Mouse (Mus musculus) thymus, postnatal 36 days (tissue): ENCODE results near the gene Slf2.
A peak's percentile ranks its signal among the peaks of the same experiment; 100 is the strongest.

Experiments used
- DNase-seq, 2 experiments: peaks; one replicate each; pipeline ENCODE4 v3.0.0; 2022; ENCODE audit warnings: mixed read lengths in 2 of 2

Gene Slf2

DNA sequence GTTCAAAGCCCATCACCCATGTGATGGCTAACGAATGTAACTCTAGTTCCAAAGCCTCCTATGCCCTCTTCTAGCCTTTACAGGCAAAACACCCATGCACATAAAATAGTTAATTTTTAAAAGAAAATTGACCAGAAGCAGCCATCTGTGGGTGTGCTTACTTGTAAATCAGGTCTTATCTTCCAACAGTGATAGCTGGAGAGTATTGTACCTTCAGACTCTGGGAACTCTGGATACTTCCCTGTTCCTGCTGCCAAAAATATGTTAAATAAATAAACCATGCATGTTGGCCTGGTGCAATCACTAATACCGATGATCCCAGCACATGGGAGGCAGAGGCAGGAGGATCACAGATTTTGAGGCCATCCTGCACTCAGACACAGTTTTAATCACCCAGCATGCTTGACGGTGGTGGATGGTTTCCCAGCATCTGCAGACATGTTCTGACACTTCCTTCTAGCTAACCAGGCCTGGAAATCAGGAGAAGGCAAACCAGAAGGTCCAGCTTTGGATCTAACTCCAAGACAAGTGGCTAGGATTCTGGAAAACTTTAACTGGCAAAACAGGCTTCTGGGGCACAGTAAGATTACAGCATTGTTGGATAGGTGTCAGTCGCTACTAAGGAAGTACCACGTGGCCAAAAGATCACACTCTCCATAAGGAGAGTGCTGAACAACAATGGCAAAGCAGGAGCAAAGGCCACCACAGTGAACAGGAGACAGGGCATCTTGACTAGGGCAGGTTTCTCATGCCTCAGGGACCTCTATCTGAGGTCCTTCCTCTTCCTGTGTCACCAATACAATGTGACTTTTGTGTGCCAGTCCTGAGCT, 54.4 kb downstream of the Slf2 start:
- DNase-seq: no peak

- DNase-seq: no peak
Measured at GRCm38 (mm10) chr19:44987004-44987403, 56.1 kb downstream of the Slf2 start.

GRCm38 (mm10) chr19:44987851-44988250, 56.9 kb downstream of the Slf2 start:
- DNase-seq: no peak

DNA sequence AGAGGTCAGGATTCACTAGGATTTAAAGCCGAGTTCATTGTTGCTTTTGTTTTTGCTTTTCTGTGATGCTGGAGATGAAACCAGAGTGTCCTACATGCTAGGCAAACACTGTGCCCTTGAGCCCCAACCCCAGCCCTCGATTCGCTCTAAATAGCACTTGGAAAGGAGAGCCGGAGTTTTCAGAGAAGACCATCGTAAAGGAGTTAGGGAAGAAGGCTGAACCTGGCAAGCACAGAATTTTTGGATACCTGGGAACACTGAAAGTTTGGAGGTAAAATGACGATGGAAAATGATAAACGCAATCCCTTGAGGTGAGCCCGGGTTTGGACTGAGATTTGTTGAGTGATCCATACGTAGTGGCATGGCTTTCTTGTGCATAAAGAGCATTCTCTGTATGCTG, 57.4 kb downstream of the Slf2 start:
- no peak for DNase-seq

GRCm38 (mm10) chr19:44988831-44989566, 58.0 kb downstream of the Slf2 start, which contains the start of gene Sema4g:
Sema4g (plus strand) TSS chr19:44989101.
- peak; percentile 52 to 58 for DNase-seq

DNA sequence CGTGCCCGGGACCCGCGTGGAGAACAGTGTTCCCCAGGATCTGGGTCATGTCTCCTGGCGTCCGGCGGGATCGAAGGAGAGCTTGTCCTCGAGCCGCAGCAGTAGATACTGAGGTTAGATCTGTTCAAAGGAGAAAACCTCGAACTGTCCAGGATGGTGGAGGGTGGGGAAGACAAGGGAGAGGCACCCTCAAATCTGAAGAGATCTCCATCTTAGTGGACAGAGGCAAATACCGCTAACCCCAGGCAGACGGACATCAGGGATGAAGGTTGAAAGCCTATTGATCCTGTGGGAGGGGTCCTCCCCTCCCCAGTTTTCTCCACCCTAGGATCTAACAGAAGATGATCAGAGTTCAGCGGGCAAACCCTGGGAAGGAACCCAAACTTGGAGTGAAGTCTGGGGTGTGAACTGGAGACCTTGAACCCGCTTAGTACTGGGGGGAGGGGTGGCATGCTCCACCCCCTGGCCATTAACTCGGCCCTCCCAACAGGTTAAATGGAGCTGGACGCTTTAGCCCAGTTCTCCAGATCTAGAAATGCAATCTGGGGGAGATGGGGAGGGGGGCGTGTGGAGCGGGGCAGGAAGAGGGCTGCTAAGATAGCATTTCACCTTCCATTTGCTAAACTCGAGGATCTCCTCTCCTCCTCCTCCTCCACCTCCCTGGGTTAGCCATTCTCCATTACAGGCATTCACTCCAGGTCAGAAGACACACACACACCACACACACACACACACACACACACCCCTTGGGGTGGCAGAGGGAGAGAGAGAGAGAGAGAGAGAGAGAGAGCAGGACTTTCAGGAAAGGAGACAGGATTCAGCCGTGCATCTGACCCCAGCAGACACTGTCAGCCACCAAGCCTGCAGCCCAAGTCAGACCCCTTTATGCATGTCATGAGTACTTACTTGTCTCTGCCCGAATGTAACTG, 58.9 kb downstream of the Slf2 start:
- DNase-seq: no peak

DNA sequence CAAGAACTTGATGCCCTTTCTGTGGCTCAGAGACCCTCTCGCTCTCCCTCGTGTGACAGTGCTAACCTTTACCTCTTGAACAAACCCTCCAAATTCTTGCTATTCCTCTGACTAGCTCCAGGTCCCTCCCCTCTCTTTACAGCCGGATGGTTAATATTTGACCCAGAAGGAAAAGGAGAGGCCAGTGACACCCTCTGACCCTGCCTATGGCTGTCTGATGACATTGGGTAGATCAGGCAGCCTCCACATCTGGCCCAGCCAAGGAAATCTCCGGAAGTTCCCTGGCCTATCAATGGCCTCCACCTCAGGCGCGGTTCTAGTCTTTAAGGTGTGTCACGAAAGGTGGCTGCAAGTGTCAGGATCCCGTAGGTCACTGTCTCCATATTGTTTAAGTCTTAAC, 60.1 kb downstream of the Slf2 start:
- DNase-seq: no peak

DNA sequence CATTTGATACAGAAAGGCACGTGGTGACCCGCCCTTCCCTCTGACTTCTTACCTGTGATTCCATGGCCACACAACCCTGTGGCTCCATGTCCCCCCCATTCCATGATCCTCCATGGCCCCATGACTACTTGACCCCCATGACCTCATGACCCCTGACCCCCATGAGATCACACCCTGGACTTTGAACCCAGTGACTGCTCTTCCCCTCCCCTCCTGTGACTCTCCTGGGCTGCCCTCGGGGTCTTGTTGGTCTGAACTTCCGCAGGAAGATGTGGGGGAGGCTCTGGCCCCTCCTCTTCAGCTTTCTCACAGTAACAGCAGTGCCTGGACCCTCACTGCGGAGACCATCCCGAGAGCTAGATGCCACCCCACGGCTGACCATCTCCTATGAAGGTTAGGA, 61.3 kb downstream of the Slf2 start:
- DNase-seq: peak; percentile 27 to 39

DNA sequence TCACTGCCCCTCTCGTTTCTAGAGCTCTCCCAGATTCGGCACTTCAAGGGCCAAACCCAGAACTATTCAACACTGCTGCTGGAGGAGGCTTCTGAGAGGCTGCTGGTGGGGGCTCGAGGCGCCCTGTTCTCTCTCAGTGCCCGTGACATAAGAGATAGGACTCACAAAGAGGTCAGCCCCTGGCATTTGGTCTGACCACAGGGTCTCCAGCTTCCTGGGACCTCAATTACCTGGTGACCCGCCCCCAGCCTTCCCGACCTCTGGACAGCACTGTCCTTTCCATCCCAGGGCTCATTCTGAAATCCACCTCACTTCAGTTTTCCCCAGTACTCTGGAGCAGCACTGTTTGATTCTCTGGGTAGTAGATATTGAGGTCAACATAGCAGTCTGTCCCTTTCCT, 61.8 kb downstream of the Slf2 start:
- no peak for DNase-seq

DNA sequence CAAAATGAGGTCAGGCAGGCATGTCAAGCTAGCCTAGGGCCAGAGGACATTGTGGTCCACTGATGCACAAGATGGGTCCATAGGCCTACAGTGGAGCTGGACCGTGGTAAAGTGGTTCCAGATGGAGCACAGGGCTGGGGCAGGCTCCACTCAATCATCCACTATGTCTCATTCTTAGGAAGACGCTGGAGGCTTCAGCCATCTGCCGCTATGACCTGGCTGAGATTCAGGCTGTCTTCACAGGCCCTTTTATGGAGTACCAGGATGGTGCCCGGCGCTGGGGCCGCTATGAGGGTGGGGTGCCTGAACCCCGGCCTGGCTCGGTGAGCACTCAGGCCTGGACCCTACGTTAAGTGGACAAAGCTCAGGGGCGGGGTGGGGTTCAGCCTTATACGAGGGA, 66.8 kb downstream of the Slf2 start:
- no peak for DNase-seq

- DNase-seq: no peak
Measured at GRCm38 (mm10) chr19:44999647-45000046, 68.7 kb downstream of the Slf2 start.

- no peak for DNase-seq
Measured at GRCm38 (mm10) chr19:45002301-45002700, 71.3 kb downstream of the Slf2 start.

DNA sequence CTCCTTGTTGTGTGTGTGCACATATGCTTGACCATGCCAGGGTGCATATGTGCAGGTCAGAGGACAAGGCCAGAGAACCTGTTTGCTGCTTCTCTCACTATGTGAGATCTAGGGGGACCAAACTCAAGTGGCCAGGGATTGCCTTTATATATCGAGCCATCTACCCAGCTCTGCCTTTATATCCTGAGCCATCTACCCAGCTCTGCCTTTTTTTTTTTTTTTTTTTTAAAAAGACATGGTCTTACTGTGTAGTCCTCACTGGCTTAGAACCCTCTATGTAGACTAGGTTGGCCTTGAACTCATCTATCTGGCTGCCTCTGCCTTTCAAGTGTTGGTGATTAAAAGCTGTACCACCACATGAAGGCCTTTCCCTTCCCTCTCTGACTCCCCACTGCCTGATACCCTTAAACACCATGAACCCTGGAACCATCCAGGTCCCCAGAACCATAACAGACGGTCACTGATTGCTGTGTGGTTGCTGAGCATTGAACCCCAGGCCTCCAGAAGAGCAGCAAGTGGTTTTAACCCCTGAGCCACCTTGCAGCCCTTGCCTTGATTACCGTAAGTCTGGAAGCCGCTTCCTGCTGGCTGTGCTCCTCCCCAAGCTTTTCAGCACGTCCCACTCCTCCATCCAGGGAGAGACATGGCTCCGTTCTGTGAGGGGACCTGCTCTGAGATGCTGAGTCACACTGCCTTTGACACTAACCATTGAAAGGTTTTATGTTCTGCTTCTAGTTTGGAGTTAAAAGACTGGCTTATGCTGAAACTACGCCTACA, 73.0 kb downstream of the Slf2 start:
- DNase-seq: no peak

DNA sequence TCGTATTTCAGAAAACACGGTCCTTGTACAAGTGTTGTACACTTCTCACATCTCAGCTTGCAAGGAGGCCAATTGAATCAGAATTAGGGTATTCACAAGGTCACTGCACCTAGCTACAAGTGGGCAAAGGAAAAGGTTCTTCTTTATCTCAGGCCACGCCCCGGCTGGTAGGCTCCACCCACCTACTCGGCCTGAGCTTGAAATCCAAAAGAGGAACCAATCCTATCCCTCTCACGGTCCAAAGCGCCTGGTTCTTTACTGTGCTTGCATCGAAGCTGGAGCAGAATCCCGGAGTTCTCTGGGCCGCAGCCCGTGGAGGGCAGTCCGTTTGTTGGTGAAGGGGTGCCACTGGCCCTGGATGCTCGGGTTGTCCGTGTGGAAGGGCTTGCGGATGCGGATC, 74.5 kb downstream of the Slf2 start, which contains the start of gene Twnk:
Gene Twnk (plus strand): TSS at position 220 of the 400 bp plus-strand sequence.
- DNase-seq: peak in 1 of 2 experiments; percentile 52

DNA sequence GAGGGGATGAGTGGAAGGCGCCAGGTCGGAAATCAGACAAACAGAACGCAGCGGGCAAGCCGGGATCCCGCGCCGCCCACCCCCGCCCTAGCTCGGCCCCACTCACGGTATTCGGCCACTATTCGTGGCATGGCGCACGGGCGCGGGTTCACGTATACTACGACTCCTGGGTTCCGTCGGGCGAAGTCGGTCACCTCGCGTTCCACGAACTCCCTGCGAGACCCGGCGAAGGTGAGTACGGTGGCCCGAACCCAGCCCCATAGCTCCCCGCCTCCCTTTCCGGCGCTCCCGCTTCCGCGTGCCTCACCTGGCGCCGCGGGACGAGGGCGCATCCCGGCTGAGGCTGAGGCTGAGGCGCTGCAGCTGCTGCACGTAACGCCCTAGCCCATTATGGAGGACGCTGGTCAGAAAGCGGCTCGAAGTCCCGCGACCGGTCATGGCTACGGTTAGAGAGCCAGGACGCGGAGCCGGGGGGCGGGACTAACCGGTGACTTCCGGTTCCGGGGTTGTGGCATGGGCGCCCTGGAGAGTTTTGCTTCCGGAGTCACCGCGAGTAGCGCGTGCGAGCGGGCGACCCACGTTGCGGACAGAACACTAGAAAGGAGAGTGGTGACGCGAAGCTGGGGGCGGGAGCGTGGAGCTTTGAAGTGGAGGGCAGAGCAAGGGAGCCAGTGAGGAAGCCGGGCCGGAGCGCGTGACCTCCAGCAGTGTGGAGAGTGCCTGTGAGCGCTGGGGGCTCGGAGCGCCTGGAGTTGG, 75.2 kb downstream of the Slf2 start, which contains the start of gene Mrpl43:
Gene Mrpl43 (minus strand): TSS at position 486 of the 756 bp plus-strand sequence.
- DNase-seq: peak; percentile 93 to 95

- DNase-seq: no peak
Measured at GRCm38 (mm10) chr19:45007021-45007420, 76.1 kb downstream of the Slf2 start.

- DNase-seq: no peak
Measured at GRCm38 (mm10) chr19:45007425-45008191, 76.7 kb downstream of the Slf2 start.

- no peak for DNase-seq
Measured at GRCm38 (mm10) chr19:45010646-45011045, 79.7 kb downstream of the Slf2 start.

DNA sequence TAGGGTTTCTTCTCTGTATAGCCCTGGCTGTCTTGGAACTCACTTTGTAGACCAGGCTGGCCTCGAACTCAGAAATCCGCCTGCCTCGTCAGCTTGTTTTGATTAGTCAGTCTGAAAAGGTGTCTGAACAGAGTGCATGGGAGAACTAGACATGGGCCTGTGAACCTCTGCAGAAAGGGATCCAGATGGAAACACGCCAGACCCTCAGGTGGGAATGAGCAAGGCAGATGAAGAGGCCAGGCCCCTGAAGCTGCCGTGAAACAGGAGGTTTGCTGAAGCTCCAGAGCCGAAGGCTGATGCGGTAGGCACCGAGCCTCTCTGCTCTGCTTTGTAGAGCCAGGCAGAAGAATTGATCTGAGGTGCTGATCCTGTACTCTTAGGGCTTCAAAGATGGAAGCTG, 81.3 kb downstream of the Slf2 start:
- DNase-seq: no peak

DNA sequence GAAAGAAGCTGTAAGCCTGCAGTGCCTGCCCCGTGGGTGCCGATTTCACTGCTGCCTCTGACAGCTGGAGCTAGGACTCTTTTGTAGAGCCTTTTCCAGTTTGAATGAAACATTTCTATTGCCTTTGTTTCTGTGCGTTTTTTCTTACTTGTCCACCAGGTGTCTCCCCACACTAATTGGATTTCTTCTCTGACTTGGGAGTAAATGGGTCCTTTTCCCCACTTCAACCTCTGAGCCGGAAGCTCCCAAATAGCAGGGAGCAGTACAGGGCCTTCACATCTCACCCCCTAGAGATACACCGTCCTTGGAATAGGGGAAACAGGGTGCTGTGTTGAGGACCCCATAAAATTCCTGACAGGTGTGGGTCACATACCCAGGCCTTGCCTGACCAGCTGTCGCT, 81.7 kb downstream of the Slf2 start:
- no peak for DNase-seq
